Mouse (Mus musculus) limb, embryonic 14.5 days (tissue): ENCODE results near the gene Ccdc88c. TPM values are rescaled to one million over a fixed set of nuclear protein-coding genes. Genes with fewer than 3 reads are reported as not detected.

Experiments used
- ATAC-seq: fragments of 200-750 bp; cut with Nextera tagmentation; 2 replicates; pipeline ENCODE4 v1.8.0; 2017; ENCODE audit warnings: low read depth, moderate number of reproducible peaks, moderate TSS enrichment; ENCODE audit not compliant: low FRiP score
- DNase-seq: peaks from one replicate; pipeline ENCODE4 v3.0.0-alpha.2; 2015; ENCODE audit warnings: low spot score
- H3K27ac ChIP-seq: fragments of 300-500 bp; sonication (generic); replicated peaks from 2 replicates; pipeline ENCODE4 v1.5.1; 2014; ENCODE audit warnings: low read depth, mild to moderate bottlenecking, low read length, moderate library complexity, mixed read lengths
- H3K27me3 ChIP-seq: fragments of 300-500 bp; sonication (generic); 2 replicates; pipeline ENCODE4 v1.6.1; 2014; ENCODE audit warnings: low read length, mixed read lengths; ENCODE audit not compliant: control insufficient read depth, insufficient read depth
- H3K36me3 ChIP-seq: fragments of 300-500 bp; sonication (generic); 2 replicates; pipeline ENCODE4 v1.6.1; 2014; ENCODE audit warnings: mild to moderate bottlenecking, low read length, moderate library complexity, mixed read lengths; ENCODE audit not compliant: control insufficient read depth, insufficient read depth
- H3K4me1 ChIP-seq: fragments of 300-500 bp; sonication (generic); 2 replicates; pipeline ENCODE4 v1.6.1; 2014; ENCODE audit warnings: antibody characterized with exemption, low read length, mixed read lengths; ENCODE audit not compliant: control insufficient read depth, insufficient read depth
- H3K4me2 ChIP-seq: fragments of 300-500 bp; sonication (generic); replicated peaks from 2 replicates; pipeline ENCODE4 v1.6.1; 2014; ENCODE audit warnings: low read depth, mild to moderate bottlenecking, low read length, moderate library complexity; ENCODE audit not compliant: severe bottlenecking
- H3K4me3 ChIP-seq: fragments of 300-500 bp; sonication (generic); replicated peaks from 2 replicates; pipeline ENCODE4 v1.5.1; 2014; ENCODE audit warnings: low read length
- H3K9ac ChIP-seq: fragments of 300-500 bp; sonication (generic); 2 replicates; pipeline ENCODE4 v1.6.1; 2014; ENCODE audit warnings: mild to moderate bottlenecking, low read depth, low read length, moderate library complexity; ENCODE audit not compliant: severe bottlenecking
- H3K9me3 ChIP-seq: fragments of 300-500 bp; sonication (generic); 2 replicates; pipeline ENCODE4 v1.6.1; 2016; ENCODE audit warnings: low read length; ENCODE audit not compliant: control insufficient read depth
- POLR2A ChIP-seq: fragments of 200-500 bp; IDR thresholded peaks from 2 replicates; pipeline ENCODE4 v1.8.0; 2012; ENCODE audit warnings: inconsistent platforms, mild to moderate bottlenecking, moderate library complexity, borderline replicate concordance; ENCODE audit not compliant: insufficient read depth, insufficient read length; ENCODE audit errors: extremely low read depth
- WGBS: fragments of 180-500 bp; shearing (Covaris S2); extraction: QIAGEN DNeasy Blood & Tissue Kit; methylation state at CpG from one replicate; pipeline ENCODE4 v1.1.7; 2014; 5-methylcytosine and 5-hydroxymethylcytosine counted together
- polyA plus RNA-seq, 2 experiments: library from polyadenylated mRNA; depleted of rRNA in 1 of 2; stranded (reverse) in 1 of 2; unstranded in 1 of 2; fragments of >200 nt; fragmentation: Nextera tagmentation in 1 of 2; extraction: Ambion mirVana in 1 of 2; gene quantifications; 2 replicates each; pipeline versions ENCODE4 v1.2.1 to v1.2.3; 2012 to 2014

The Ccdc88c gene
- polyA plus RNA-seq, 2 experiments = 5.2 to 6.5 TPM

- DNase-seq = no peak
- Histone ChIP-seq H3K27me3 (peaks cover 18% of the 10 kb centered on the region; the same call in 1 of the 2 replicates), H3K27ac (no peak overlapping the region), H3K9me3 (no peaks in the 10 kb centered on the region), H3K4me3 (peak overlapping the region; percentile 41), H3K36me3 (no peaks in the 10 kb centered on the region), H3K9ac (peak overlapping the region; percentile 51; the same call in 1 of the 2 replicates), H3K4me2 (peak overlapping the region; percentile 88), H3K4me1 (peaks cover 2% of the 10 kb centered on the region; the same call in 1 of the 2 replicates)
- ATAC-seq = no peak
- no peak for TF ChIP-seq POLR2A
- 28% methylated on average over 10 of the region's 10 CpGs for WGBS
Observed at GRCm38 (mm10) chr12:100908298-100909034, 120.4 kb downstream of the Ccdc88c start.

GRCm38 (mm10) chr12:100907598-100908297 is 121.1 kb downstream of the Ccdc88c start, which contains the start of gene Gpr68:
TSS of gene Gpr68 (minus strand) at chr12:100908198.
- no peak for TF ChIP-seq POLR2A
- peak within 1 kb of the TSS; percentile 41 for H3K4me3 ChIP-seq
- peaks cover 2% of the 10 kb centered on the region; the same call in 1 of the 2 replicates for H3K4me1 ChIP-seq
- peak within 1 kb of the TSS; percentile 51 for H3K9ac ChIP-seq
- no peak for DNase-seq
- peak within 1 kb of the TSS; percentile 88 for H3K4me2 ChIP-seq
- H3K27ac ChIP-seq = no peak within 1 kb of the TSS
- 7% methylated on average over 35 of the region's 39 CpGs for WGBS
- peaks cover 18% of the 10 kb centered on the region; the same call in 1 of the 2 replicates for H3K27me3 ChIP-seq
- no peaks in the 10 kb centered on the region for H3K9me3 ChIP-seq
- ATAC-seq = no peak; the same call in 1 of the 2 replicates
- H3K36me3 ChIP-seq = no peaks in the 10 kb centered on the region

GRCm38 (mm10) chr12:100906861-100907260 is 122.0 kb downstream of the Ccdc88c start:
- no peak for DNase-seq
- H3K9me3 ChIP-seq = no peaks in the 10 kb centered on the region
- H3K27ac ChIP-seq = no peak overlapping the region
- peaks cover 2% of the 10 kb centered on the region; the same call in 1 of the 2 replicates for H3K4me1 ChIP-seq
- no peak for TF ChIP-seq POLR2A
- H3K9ac ChIP-seq = no peak overlapping the region
- H3K27me3 ChIP-seq = peaks cover 18% of the 10 kb centered on the region; the same call in 1 of the 2 replicates
- H3K4me3 ChIP-seq = no peak overlapping the region
- ATAC-seq = no peak
- no peaks in the 10 kb centered on the region for H3K36me3 ChIP-seq
- WGBS = 76% methylated on average over 5 of the region's 5 CpGs
- no peak overlapping the region for H3K4me2 ChIP-seq

- H3K4me1 ChIP-seq = peaks cover 7% of the 10 kb centered on the region
- H3K9me3 ChIP-seq = no peaks in the 10 kb centered on the region
- H3K4me2 ChIP-seq = no peak overlapping the region
- no peaks in the 10 kb centered on the region for H3K36me3 ChIP-seq
- ATAC-seq (no peak), DNase-seq (no peak)
- H3K4me3 ChIP-seq = no peak overlapping the region
- H3K9ac ChIP-seq = no peak overlapping the region
- no peak overlapping the region for H3K27ac ChIP-seq
- whole genome bisulfite sequencing = 79% methylated on average over 9 of the region's 9 CpGs
- H3K27me3 ChIP-seq = peaks cover 29% of the 10 kb centered on the region
- no peak for TF ChIP-seq POLR2A
Observed at GRCm38 (mm10) chr12:100903761-100904160, 125.1 kb downstream of the Ccdc88c start.

GRCm38 (mm10) chr12:100901386-100901785 is 127.5 kb downstream of the Ccdc88c start:
- ATAC-seq (no peak), DNase-seq (no peak)
- no peak for TF ChIP-seq POLR2A
- Histone ChIP-seq H3K4me1 (peaks cover 18% of the 10 kb centered on the region), H3K4me3 (no peak overlapping the region), H3K27me3 (peaks cover 23% of the 10 kb centered on the region), H3K9me3 (no peaks in the 10 kb centered on the region), H3K9ac (no peak overlapping the region), H3K36me3 (no peaks in the 10 kb centered on the region), H3K27ac (no peak overlapping the region), H3K4me2 (no peak overlapping the region)
- WGBS = 70% methylated on average over 6 of the region's 6 CpGs
